Mouse (Mus musculus): ENCODE results near the gene Daw1.

Gene Daw1

GRCm38 (mm10) chr1:83187154-83187553 is 27.6 kb downstream of the Daw1 start:
- DNase-seq (ENCODE audit: extremely low spot score): peak; percentile 34

GRCm38 (mm10) chr1:83209981-83210380 is 50.4 kb downstream of the Daw1 start:
- no peak for DNase-seq (ENCODE audit: extremely low spot score)

- no peak for DNase-seq (ENCODE audit: extremely low spot score)
Measured at GRCm38 (mm10) chr1:83218260-83218659, 58.7 kb downstream of the Daw1 start.

GRCm38 (mm10) chr1:83223072-83223471 is 63.5 kb downstream of the Daw1 start:
- DNase-seq (ENCODE audit: extremely low spot score): no peak

- DNase-seq (ENCODE audit: extremely low spot score): no peak
Measured at GRCm38 (mm10) chr1:83224423-83224960, 64.9 kb downstream of the Daw1 start.

- DNase-seq (ENCODE audit: extremely low spot score): no peak
Measured at GRCm38 (mm10) chr1:83227946-83228345, 68.4 kb downstream of the Daw1 start.

DNA sequence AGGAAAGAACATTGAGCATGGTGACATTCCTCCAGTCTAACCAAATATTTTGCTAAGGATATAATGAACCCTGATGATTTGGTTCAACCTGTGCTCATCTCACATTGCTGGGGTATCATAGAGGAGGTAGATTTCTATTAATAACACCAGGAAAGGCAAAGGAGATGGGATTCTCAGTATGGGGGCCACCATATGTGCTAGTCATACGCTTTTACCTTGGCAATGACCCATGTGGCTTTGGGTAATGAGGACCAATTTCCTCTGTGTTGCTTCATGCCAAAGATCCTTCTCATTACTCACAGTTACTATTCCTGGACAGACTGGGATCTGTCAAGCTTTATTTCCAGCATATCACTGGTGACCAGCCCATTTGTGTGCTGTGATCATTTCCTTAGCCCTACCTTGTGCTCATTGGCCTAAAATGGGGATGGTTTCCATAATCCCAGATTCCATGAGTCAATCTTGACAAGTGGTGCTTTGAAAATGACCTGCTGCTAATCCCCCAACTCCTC is 88.7 kb downstream of the Daw1 start:
- no peak for DNase-seq (ENCODE audit: extremely low spot score)

DNA sequence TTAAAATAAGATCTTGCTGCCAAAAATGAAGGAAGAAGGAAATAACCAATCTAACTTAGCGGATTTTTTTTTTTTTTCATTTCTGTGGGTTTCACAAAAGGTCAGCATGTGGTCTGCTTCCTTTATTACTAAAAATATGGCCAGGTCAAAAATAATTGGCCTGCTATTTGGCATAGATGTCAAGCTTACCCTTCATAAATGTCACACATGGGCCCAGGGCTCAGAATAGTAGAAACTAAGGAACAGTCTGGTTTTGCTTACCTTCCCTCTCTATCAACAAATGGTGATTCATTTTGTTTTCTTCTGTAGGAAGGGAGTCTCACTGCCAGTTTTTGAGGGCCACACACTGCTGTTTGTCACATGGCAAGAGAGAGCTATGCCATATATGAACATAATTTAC is 92.2 kb downstream of the Daw1 start:
- no peak for DNase-seq (ENCODE audit: extremely low spot score)

Data from embryo, embryonic 9.5 days (tissue).